Mouse (Mus musculus) heart, embryonic 15.5 days (tissue): Measurements from ENCODE around the gene Phf21b. TPM values are rescaled to one million over a fixed set of nuclear protein-coding genes. Genes with fewer than 3 reads are reported as not detected.

ENCODE experiments used
- ATAC-seq: fragments of 200-750 bp; cut with Nextera tagmentation; replicated peaks from 2 replicates; pipeline ENCODE4 v1.8.0; 2017; ENCODE audit warnings: low read depth, moderate TSS enrichment; ENCODE audit not compliant: insufficient number of reproducible peaks, insufficient read depth, low FRiP score
- H3K27ac ChIP-seq: fragments of 300-500 bp; sonication (generic); 2 replicates; pipeline ENCODE4 v1.5.1; 2015; ENCODE audit warnings: mild to moderate bottlenecking, inconsistent platforms
- H3K27me3 ChIP-seq: fragments of 300-500 bp; sonication (generic); 2 replicates; pipeline ENCODE4 v1.6.1; 2015; ENCODE audit warnings: inconsistent platforms
- H3K36me3 ChIP-seq: fragments of 300-500 bp; sonication (generic); 2 replicates; pipeline ENCODE4 v1.6.1; 2015; ENCODE audit warnings: mild to moderate bottlenecking, inconsistent platforms
- H3K4me1 ChIP-seq: fragments of 300-500 bp; sonication (generic); replicated peaks from 2 replicates; pipeline ENCODE4 v1.6.1; 2015; ENCODE audit warnings: inconsistent platforms
- H3K4me2 ChIP-seq: fragments of 300-500 bp; sonication (generic); 2 replicates; pipeline ENCODE4 v1.6.1; 2015; ENCODE audit warnings: inconsistent platforms, mild to moderate bottlenecking, moderate library complexity
- H3K4me3 ChIP-seq: fragments of 300-500 bp; sonication (generic); 2 replicates; pipeline ENCODE4 v1.5.1; 2015; ENCODE audit warnings: mild to moderate bottlenecking, inconsistent platforms
- H3K9ac ChIP-seq: fragments of 300-500 bp; sonication (generic); 2 replicates; pipeline ENCODE4 v1.6.1; 2015; ENCODE audit warnings: mild to moderate bottlenecking, inconsistent platforms
- H3K9me3 ChIP-seq: fragments of 300-500 bp; sonication (generic); replicated peaks from 2 replicates; pipeline ENCODE4 v1.6.1; 2016; ENCODE audit warnings: inconsistent platforms
- WGBS: fragments of 180-500 bp; shearing (Covaris S2); methylation state at CpG from one replicate; pipeline ENCODE4 v1.1.7; 2015; ENCODE audit warnings: mixed read lengths; 5-methylcytosine and 5-hydroxymethylcytosine counted together
- polyA plus RNA-seq: library from polyadenylated mRNA; unstranded; fragments of >200 nt; fragmentation: Nextera tagmentation; extraction: Ambion mirVana; gene quantifications from 2 replicates; pipeline ENCODE4 v1.2.1, GENCODE M21; 2015

Gene Phf21b
- polyA plus RNA-seq, 1 experiment from 2014 or later, result 0.16 TPM

GRCm38 (mm10) chr15:84738246-84738645 lies 117.6 kb downstream of the Phf21b start:
- H3K4me1 ChIP-seq, result no peaks in the 10 kb centered on the region
- no peak overlapping the region for H3K9ac ChIP-seq
- WGBS, result 84% methylated on average over 7 of the region's 7 CpGs
- no peak for ATAC-seq
- no peak overlapping the region for H3K4me3 ChIP-seq
- H3K27ac ChIP-seq, result no peak overlapping the region
- no peaks in the 10 kb centered on the region for H3K9me3 ChIP-seq
- no peaks in the 10 kb centered on the region for H3K27me3 ChIP-seq
- no peak overlapping the region for H3K4me2 ChIP-seq
- no peaks in the 10 kb centered on the region for H3K36me3 ChIP-seq

- H3K27ac ChIP-seq, result no peak overlapping the region
- H3K4me2 ChIP-seq, result no peak overlapping the region
- ATAC-seq, result no peak
- no peaks in the 10 kb centered on the region for H3K27me3 ChIP-seq
- 49% methylated on average over 2 of the region's 4 CpGs for WGBS
- no peaks in the 10 kb centered on the region for H3K9me3 ChIP-seq
- H3K9ac ChIP-seq, result no peak overlapping the region
- no peaks in the 10 kb centered on the region for H3K36me3 ChIP-seq
- no peak overlapping the region for H3K4me3 ChIP-seq
- no peaks in the 10 kb centered on the region for H3K4me1 ChIP-seq
Measured at GRCm38 (mm10) chr15:84736994-84737346, 118.9 kb downstream of the Phf21b start.

- Histone ChIP-seq H3K9ac (no peak overlapping the region), H3K27me3 (no peaks in the 10 kb centered on the region), H3K4me3 (no peak overlapping the region), H3K4me2 (no peak overlapping the region), H3K36me3 (no peaks in the 10 kb centered on the region), H3K27ac (no peak overlapping the region), H3K9me3 (no peaks in the 10 kb centered on the region), H3K4me1 (no peaks in the 10 kb centered on the region)
- ATAC-seq, result no peak
- WGBS, result 73% methylated on average over 11 of the region's 11 CpGs
Measured at GRCm38 (mm10) chr15:84736346-84736993, 119.4 kb downstream of the Phf21b start.

Other genes starting within 250 kb of the Phf21b start
- 11.8 and 18.0 TPM in 2 replicates for gene Prr5, start 186.4 kb downstream of the Phf21b start, polyA plus RNA-seq
- gene Arhgap8, start 136.0 kb downstream of the Phf21b start, polyA plus RNA-seq, result 3.5 and 8.6 TPM in 2 replicates
- gene Gm29666, start 64.0 kb upstream of the Phf21b start, polyA plus RNA-seq, result 0.38 and 0.40 TPM in 2 replicates
- gene Nup50, start 67.4 kb upstream of the Phf21b start, polyA plus RNA-seq, result 16.4 and 19.1 TPM in 2 replicates
- gene 5031439G07Rik, start 132.5 kb upstream of the Phf21b start, polyA plus RNA-seq, result 5.0 and 14.4 TPM in 2 replicates
- 0.23 and 2.4 TPM in 2 replicates for gene Upk3a, start 161.1 kb upstream of the Phf21b start, polyA plus RNA-seq
- 15.3 and 19.7 TPM in 2 replicates for gene Fam118a, start 172.9 kb upstream of the Phf21b start, polyA plus RNA-seq